Comparison of ENCODE assay signal across 9 mouse cellular contexts in genomic region chr9:102840792-102841778, GRCm38 (mm10). TPM values are rescaled to one million over a fixed set of nuclear protein-coding genes. Genes with fewer than 3 reads are reported as not detected.
DNase-seq lines count a peak whose midpoint lies in the region; ATAC-seq lines count a peak whose summit lies in the region.
"Had no signal": no experiment of that assay in that cellular context is flagged by ENCODE, and none has a peak within 500 bp of the region (broad histone marks: within the 10 kb centered on the region; RNA-seq: fewer than 3 reads in every experiment).

No protein-coding gene starts in this region.

- H3K9ac ChIP-seq in embryonic facial prominence, embryonic 15.5 days: no peak overlapping the region
- 0 out of 2 replicates have a peak overlapping the region, but pooled peaks have one; percentile 14 for H3K9ac ChIP-seq in hindbrain, embryonic 12.5 days
- peak overlapping the region; percentile 31; the same call in 1 of the 2 replicates for H3K9ac ChIP-seq in liver, embryonic 11.5 days (ENCODE audit: low read depth, low read length)

- 16% methylated on average over 16 of the region's 16 CpGs for WGBS in embryonic facial prominence, embryonic 15.5 days
- 36% methylated on average over 16 of the region's 16 CpGs for WGBS in hindbrain, embryonic 12.5 days
- WGBS in liver, embryonic 11.5 days: 16% methylated on average over 16 of the region's 16 CpGs

- no peak for ATAC-seq in megakaryocyte, adult 5-6 weeks (ENCODE audit: poor library complexity, severe bottlenecking)
- no peak for ATAC-seq in embryonic facial prominence, embryonic 15.5 days (ENCODE audit: insufficient number of reproducible peaks, low FRiP score, low TSS enrichment, low read depth)
- ATAC-seq in hindbrain, embryonic 12.5 days (ENCODE audit: low FRiP score): no peak
- peak; percentile 26 for ATAC-seq in liver, embryonic 11.5 days (replicated peaks; ENCODE audit: low FRiP score)

- peaks cover 69% of the 10 kb centered on the region for H3K4me1 ChIP-seq in megakaryocyte, embryonic 14.5 days
- peaks cover 75% of the 10 kb centered on the region for H3K4me1 ChIP-seq in embryonic facial prominence, embryonic 15.5 days
- peaks cover 54% of the 10 kb centered on the region for H3K4me1 ChIP-seq in hindbrain, embryonic 12.5 days
- H3K4me1 ChIP-seq in liver, embryonic 11.5 days (replicated peaks; ENCODE audit: control insufficient read depth, insufficient read depth, low read length): peaks cover 69% of the 10 kb centered on the region

- no peaks in the 10 kb centered on the region for H3K9me3 ChIP-seq in megakaryocyte, embryonic 14.5 days
- H3K9me3 ChIP-seq in embryonic facial prominence, embryonic 15.5 days (replicated peaks): no peaks in the 10 kb centered on the region
- no peaks in the 10 kb centered on the region for H3K9me3 ChIP-seq in hindbrain, embryonic 12.5 days (replicated peaks)
- H3K9me3 ChIP-seq in liver, embryonic 11.5 days (ENCODE audit: control insufficient read depth, low read length): no peaks in the 10 kb centered on the region

- peaks cover 28% of the 10 kb centered on the region for H3K27me3 ChIP-seq in megakaryocyte, embryonic 14.5 days (replicated peaks)
- no peaks in the 10 kb centered on the region for H3K27me3 ChIP-seq in embryonic facial prominence, embryonic 15.5 days
- H3K27me3 ChIP-seq in hindbrain, embryonic 12.5 days: no peaks in the 10 kb centered on the region
- no peaks in the 10 kb centered on the region for H3K27me3 ChIP-seq in liver, embryonic 11.5 days (replicated peaks; ENCODE audit: control insufficient read depth, insufficient read depth, low read length)

- H3K4me3 ChIP-seq in megakaryocyte, embryonic 14.5 days (replicated peaks): peak overlapping the region; percentile 81
- H3K4me3 ChIP-seq in embryonic facial prominence, embryonic 15.5 days (replicated peaks): no peak overlapping the region
- H3K4me3 ChIP-seq in hindbrain, embryonic 12.5 days: no peak overlapping the region
- H3K4me3 ChIP-seq in liver, embryonic 11.5 days (ENCODE audit: low read depth, low read length): no peak overlapping the region

- no peak overlapping the region; the same call in 1 of the 2 replicates for H3K27ac ChIP-seq in embryonic facial prominence, embryonic 15.5 days (replicated peaks)
- H3K27ac ChIP-seq in hindbrain, embryonic 12.5 days: peak overlapping the region; percentile 44; the same call in 1 of the 2 replicates
- H3K27ac ChIP-seq in liver, embryonic 11.5 days (ENCODE audit: low read depth, low read length): 0 out of 2 replicates have a peak overlapping the region, but pooled peaks have one; percentile 3

- H3K4me2 ChIP-seq in embryonic facial prominence, embryonic 15.5 days (replicated peaks): peak overlapping the region; percentile 15
- peak overlapping the region; percentile 22; the same call in 1 of the 2 replicates for H3K4me2 ChIP-seq in hindbrain, embryonic 12.5 days (replicated peaks)
- peak overlapping the region; percentile 47 for H3K4me2 ChIP-seq in liver, embryonic 11.5 days

- H3K36me3 ChIP-seq in megakaryocyte, embryonic 14.5 days (replicated peaks; ENCODE audit: low read length): no peaks in the 10 kb centered on the region
- H3K36me3 ChIP-seq in embryonic facial prominence, embryonic 15.5 days: no peaks in the 10 kb centered on the region
- no peaks in the 10 kb centered on the region for H3K36me3 ChIP-seq in hindbrain, embryonic 12.5 days
- H3K36me3 ChIP-seq in liver, embryonic 11.5 days (ENCODE audit: control insufficient read depth, insufficient read depth, low read length): no peaks in the 10 kb centered on the region

- DNase-seq in liver, embryonic 11.5 days (ENCODE audit: low spot score): no peak
- peak; percentile 47 for DNase-seq in skeletal muscle tissue, adult 2 months (ENCODE audit: low read depth, low spot score)
- DNase-seq in left cerebral cortex, adult 18-20 months (ENCODE audit: low spot score in 2 of 2): no peak
- no peak for DNase-seq in right cerebral cortex, postnatal 4 days

RNA-seq across cellular contexts. Expression of gene Ryk, which starts 6.4 kb away (rescaled TPM):
- polyA plus RNA-seq in megakaryocyte, embryonic 14.5 days (2012; ENCODE audit: insufficient read depth, low replicate concordance): 2.4 TPM in 1 of 2 replicates, not detected in the other
- 0.07 and 0.41 TPM in 2 replicates for total RNA-seq in megakaryocyte, adult 5-6 weeks (2015)
- total RNA-seq in megakaryocyte, adult 5-6 weeks (2017): 5.0 TPM in 1 of 2 replicates, not detected in the other
- 24.8 and 33.1 TPM in 2 replicates for polyA plus RNA-seq in embryonic facial prominence, embryonic 15.5 days (2015; fragmentation: Nextera tagmentation; extraction: Ambion mirVana)
- polyA plus RNA-seq in hindbrain, embryonic 12.5 days (2016; fragmentation: Nextera tagmentation; extraction: Ambion mirVana): 18.2 and 18.3 TPM in 2 replicates
- 15.7 and 16.2 TPM in 2 replicates for polyA plus RNA-seq in liver, embryonic 11.5 days (2014; fragmentation: Nextera tagmentation; extraction: Ambion mirVana)
- total RNA-seq in left cerebral cortex, adult 18-20 months (2021): 10 to 100 TPM; 37.1 to 38.7 TPM
- total RNA-seq: neutrophil, adult 5-6 weeks had no signal
